Mouse (Mus musculus) left cerebral cortex, adult 11 months (tissue): ENCODE measurements at regions not wholly inside any gene's neighbourhood (a gene's known extent, or its start where the extent isn't known, plus 50 kb on each side); places are given as distances from the start of the nearest gene placed in this dataset.
A peak's percentile ranks its signal among the peaks of the same experiment; 100 is the strongest.

Experiments
- DNase-seq: peaks from one replicate; pipeline ENCODE4 v3.0.0; 2022; ENCODE audit warnings: low spot score

DNA sequence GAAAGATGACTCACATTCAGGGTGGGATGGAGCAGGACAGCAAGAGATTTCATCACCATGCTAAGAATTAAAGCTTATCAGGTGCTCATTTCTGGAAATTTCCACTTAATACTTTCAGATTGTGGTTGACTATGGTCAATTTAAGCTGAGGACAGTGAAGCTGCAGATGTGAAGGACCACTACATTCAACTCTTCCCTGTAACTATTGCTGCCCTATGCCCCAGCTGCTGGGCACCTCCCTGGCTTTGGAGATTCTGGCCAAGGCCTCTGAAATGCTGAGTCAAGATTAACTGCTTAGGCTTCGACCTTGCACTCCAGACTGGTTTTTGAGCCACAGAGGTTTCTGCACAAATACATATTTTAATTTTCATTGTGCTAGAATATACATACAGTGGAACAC, 140.4 kb upstream of the Grik3 start:
- DNase-seq: no peak

DNA sequence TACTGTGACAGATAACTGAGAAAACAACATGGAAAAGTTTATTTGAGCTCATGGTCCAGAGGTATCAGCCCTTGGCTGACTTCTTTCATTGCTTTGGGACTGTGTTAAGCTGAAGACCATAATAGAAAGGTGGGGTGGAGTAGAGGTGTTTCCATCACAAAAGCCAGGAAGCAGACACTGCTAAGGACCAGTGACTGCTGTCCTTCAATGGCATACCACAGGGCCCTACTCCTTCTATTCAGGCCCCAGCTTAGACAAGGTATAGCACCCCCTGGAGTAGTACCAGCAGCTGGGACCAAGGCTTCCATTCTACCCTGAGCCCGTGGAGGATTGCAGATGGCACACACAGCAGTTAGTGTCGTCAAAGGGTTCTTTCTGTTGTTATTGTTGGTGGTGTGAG, 151.4 kb upstream of the Grik3 start:
- DNase-seq: no peak

- no peak for DNase-seq
These were observed 161.7 kb upstream of the Grik3 start for GRCm38 (mm10) chr4:125328806-125329205.

DNA sequence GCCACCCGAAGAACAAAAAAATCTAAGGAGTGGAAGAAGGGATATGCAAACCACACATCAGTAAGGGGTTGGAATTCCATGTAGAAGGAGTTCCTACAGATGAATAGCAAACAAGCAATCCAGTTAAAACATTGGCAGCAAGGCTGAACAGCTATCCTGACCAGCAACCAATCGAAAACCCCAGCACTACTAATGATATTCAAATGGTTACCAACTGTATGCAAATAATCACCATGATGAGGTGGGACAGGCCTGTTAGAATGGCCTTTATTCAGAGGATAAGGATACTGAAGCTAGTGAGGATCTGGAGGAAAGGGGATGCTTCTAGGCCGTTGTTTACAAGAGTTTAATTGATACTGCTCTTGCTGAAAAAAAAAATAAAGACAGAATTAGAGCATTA, 166.0 kb upstream of the Grik3 start:
- no peak for DNase-seq

- no peak for DNase-seq
These were observed 171.2 kb upstream of the Grik3 start for GRCm38 (mm10) chr4:125319343-125319742.

DNA sequence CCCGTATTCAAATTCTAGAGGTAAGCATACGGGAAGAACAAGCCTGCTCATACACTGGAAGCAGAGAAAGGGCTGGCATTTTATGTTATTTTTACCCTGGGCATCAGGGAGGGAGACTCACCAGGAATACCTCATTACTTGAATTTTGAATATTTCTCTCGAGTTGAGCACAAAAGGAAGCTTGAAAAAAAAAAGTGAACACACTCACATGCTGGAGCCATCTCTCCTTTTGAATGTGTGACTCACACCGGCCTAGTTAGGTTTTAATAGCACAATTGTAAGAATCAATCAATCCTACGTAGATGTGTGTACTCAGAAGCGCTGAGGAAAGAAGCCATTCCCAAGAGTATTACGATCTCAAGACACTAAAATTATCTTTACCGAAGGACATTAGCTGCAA, 172.2 kb upstream of the Grik3 start:
- DNase-seq: no peak

DNA sequence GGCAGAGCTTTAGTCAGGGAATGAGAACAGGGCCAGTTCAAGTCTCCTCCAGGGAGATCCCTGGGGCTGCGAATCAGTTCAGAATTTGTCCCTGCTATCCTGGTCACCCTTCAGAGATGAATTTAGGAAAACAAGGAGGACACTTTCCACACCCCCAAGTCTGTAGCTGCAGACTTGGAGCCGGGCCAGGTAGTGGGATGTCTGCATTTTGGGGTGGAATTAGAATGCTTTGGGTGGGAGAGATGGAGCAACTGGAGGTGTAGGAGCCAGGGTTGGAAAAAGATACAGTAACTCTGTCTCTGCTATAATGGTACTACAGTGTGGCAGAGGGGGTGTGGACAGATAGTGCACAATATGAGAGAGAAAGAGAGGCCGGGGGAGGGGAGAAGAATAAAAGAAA, 173.6 kb upstream of the Grik3 start:
- no peak for DNase-seq

- no peak for DNase-seq
These were observed 174.7 kb upstream of the Grik3 start for GRCm38 (mm10) chr4:125315818-125316217.

DNA sequence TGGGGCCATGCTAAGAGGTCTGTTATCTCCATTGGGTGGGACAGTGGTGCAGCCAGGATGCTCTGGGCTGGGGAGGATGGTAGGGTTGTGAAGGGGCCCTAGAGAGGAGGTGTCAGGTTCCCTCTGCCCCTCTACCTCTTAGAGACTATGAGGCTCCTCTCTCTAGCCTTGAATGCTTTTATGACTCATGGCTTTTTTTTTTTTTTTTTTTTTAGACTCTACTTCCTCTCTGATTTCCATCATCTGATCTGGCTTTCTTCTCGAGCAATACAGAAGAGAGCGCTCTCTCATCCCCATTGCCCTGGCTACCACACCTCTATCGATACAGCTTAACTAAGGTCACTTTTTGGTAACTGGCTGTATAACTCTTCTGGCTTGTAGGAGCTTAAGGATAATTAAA, 176.6 kb upstream of the Grik3 start:
- no peak for DNase-seq

- no peak for DNase-seq
These were observed 177.2 kb upstream of the Grik3 start for GRCm38 (mm10) chr4:125313252-125313651.

DNA sequence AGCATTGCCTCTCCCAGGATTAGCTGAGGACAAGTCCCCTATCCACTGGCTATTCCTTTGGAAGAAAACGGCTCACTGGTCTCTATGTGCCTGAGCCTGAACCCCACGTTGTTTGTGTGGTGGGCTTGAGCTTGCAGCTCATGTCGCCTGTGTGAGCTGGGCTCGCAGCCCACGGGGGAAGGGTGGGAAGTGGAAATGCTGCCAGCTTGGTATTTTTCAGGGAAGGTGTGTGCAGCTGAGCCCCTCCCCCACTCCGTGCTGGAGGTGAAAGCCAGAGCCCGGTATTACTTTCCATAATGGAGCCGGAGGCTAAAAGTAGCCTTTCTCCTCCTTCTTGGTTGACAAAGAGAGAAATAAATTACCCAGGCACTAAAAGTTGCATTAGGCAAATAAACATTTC, 180.5 kb upstream of the Zc3h12a start:
- no peak for DNase-seq

- no peak for DNase-seq
These were observed 178.1 kb upstream of the Zc3h12a start for GRCm38 (mm10) chr4:125305766-125306165.

DNA sequence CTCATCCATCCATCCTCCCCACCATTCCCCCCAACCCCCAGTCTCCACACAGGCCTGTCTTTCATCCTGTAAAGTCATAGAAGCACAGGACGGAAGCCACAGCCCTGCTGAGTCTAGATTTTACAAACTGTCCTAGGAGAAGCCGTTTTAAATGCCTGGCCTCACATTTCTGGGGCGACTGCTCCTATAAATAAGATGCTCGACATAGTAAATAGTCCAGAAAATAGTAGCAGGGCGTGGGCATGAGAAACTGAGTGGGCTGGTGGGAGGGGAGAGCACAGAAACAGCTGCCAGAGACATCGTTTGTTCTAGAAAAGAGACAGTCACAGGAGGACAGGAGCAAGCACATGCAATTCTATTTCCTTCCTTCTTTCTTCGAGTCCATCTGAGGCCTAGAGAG, 175.0 kb upstream of the Zc3h12a start:
- peak; percentile 41 for DNase-seq

DNA sequence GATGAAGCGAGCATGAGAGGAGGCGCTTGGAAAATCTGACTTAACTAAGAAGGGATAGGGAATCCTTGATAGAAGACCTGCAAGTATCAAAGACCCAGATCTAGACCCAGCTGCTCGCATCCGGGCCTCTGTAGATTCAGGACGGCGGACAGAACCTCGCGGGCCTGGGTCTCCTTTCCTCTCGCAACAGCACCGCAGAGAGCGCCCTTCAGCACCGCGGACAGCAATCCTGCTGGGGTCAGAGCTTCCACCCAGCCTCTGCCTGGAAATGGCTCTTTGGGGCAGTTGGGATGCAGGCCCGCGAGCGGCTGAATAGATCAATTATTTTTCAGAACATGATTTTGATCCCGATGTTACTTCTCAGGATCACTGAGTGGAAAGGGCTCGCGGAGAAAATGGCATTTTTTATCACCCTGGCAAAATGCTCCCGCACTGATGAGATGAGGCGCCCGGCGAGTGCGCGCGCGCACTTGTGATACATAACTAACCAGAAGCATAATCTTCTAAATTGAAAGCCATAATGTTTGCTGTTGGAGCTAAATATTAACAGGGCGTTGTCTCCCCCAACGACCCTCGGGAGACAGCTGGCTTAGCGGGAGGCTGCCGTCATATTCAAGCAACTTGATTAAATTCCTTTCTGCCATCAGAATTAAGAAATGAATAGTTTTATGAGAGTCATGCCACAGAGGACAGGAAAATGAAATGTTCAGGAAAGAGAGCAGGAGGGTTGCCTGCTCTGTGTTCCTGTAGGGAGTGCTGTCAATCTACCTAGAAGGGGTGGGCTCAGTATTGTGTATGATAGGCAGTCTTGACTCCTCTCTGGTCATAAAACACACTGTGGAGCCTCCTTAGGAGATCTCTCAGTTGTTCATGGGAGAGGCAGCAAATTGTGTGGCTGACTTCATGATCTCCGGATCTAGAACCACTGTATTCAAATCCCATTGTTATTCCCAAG, 173.1 kb upstream of the Zc3h12a start:
- no peak for DNase-seq

- DNase-seq: no peak
These were observed 163.1 kb upstream of the Zc3h12a start for GRCm38 (mm10) chr4:125290761-125291160.

DNA sequence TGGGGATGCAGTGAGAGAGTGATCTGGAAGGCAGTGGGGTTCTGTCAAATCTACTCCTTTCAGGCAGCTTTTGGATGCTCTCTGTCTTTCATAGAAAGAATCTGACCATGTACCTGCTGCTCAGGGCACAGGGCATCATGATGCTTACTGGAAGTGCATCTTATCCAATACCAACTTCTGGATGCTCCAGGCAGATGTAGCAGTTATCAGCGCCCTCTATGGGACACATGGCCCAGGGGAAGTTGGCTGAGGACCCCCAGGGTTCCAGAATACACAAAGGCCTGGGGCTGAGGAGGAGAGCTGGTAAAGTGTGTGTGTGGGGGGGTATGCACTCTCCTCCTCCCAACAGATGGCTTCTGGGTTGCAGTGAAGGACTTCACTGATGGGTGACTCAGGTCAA, 162.1 kb upstream of the Zc3h12a start:
- no peak for DNase-seq

- DNase-seq: peak; percentile 51
These were observed 161.4 kb upstream of the Zc3h12a start for GRCm38 (mm10) chr4:125289031-125289449.

DNA sequence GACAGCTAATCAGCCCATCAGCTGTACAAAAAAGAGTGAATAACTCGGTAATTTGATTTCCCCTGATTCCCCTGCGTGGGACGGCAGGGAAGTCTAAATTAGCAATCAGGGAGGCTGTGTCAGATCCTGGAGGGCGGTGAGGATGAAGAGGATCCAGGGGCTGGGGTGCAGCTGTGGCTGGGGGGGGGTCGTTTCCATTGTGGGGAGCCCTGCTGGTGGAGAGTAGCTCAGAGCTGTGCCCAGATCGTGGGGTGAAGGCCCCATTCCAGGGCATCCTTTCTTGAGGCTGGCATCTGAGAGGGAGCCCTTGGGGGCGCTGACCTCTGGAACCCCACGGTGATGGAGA, 155.3 kb upstream of the Zc3h12a start:
- no peak for DNase-seq

- DNase-seq: peak; percentile 52
These were observed 154.7 kb upstream of the Zc3h12a start for GRCm38 (mm10) chr4:125282154-125282973.

DNA sequence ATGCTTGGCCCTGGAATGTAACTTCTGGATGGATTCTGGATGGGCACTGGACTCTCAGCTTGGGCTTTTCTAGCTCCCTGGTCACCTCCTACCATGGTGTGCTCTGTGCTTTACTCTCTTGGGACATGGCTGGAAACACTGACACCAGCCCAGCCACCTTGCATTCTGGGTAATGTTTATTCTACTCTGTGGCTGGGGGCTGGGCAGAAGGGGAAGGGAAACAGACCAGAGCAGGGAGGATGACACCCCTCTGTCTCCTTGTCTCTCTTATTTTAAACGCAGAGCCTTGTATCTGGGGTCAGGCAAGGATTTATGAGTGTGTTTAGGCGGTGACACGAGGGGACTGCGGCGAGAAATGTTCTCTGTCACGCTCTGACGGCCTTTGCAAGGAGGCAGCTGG, 151.5 kb upstream of the Zc3h12a start:
- DNase-seq: no peak

DNA sequence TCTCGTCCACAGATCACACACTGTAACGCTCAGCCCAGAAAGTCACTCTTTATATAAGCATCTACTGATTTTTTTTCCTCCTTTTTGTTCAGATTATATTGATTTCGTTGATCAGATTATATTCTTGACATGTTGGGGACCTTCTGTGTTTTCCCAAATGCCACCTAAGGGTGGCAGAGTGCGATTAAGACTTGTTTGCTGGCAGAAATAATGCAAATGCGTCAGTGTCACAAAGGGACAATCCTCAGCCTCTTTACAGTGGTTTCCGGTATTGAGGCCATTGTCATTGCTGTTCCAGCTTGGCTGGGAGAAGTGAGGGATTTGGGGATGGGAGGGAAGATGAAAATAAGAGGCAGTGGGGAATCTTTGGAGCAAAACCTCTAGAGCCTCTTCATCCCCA, 149.2 kb upstream of the Zc3h12a start:
- DNase-seq: no peak

- DNase-seq: no peak
These were observed 147.6 kb upstream of the Zc3h12a start for GRCm38 (mm10) chr4:125275259-125275658.

DNA sequence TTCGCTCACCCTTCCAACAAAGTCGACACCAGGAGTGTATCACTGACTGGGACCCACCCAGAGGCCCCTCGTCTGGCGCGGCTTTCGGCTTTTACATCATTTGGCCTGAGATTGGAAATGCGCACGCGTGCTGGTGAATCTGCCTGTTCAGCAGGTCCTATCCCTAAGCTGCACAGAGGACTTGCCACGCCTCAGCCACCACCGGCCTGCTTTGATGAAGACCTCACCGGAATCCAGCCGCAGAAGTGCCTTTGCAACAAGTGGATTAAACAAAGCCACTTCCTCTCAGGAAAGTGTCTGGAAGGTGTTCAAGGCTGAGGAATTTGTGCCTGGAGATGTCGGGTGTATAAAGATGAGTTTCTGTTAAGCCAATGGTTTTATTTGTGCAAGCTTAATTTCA, 143.3 kb upstream of the Zc3h12a start:
- DNase-seq: no peak
